Mouse (Mus musculus) leukemia stem cell, adult 10-12 weeks (primary cell): ENCODE results near the gene Smim26. TPM values are rescaled to one million over a fixed set of nuclear protein-coding genes. Genes with fewer than 3 reads are reported as not detected.

Experiments
- polyA plus RNA-seq: library from polyadenylated mRNA; stranded (reverse); fragments of >175 nt; gene quantifications from 2 replicates; pipeline ENCODE4 v1.2.3, GENCODE M21; 2012; ENCODE audit warnings: low replicate concordance

Smim26 gene
- 1.2 TPM in 1 of 2 replicates, not detected in the other for polyA plus RNA-seq

DNA sequence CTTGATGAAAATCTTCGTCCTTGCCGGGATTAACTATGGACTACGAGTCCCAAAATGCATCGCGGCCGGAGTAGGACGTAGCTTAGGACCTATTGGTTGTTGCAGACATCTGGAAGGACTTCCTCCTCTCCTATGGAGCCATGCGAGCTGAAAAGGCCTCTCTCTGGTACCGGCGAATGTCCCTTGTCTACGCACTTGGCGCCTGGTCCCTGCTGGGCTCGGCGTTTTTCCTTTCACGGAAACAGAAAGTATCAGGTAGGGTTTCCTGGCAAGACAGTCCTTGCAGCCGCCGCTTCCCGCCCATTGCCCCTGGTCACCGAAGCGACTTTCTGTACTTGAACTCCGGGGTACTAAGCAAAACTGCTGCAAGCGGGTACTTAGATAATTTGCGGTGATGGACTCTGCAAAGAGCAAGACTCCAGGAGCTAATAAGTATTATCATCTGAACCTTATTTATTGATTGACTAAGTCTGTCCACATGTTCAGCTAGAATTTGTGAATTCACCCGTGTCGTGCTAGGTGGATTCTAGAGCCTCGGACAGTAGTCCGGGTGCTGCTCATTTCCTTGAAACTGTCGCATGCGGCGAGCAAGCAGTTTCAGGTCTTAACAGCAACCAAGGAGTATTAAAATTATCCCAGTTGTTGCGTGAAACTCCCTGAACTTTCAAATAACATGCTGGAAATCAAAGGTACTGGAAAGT lies at the start of gene Smim26:
Smim26 (plus strand) TSS at position 104 of the 701 bp plus-strand sequence.

DNA sequence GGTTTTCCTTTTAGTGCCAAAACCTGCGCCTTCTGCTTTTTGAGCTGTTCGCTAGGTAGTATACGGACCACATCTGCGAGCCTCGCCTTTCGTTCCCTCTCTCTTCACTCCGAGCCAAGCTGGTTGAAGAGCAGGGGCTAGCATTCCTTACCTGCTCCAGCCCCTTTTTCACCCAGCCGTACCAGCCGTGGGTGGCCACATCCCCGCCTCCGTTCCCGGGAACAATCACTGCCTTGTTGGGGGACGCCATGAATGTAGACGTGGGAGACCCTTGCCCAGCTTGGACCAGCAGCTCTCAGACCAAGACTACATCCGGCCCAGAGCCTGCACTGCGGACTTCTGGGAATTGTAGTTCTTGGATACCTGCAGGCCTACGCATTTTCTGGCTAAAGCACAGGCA lies 43.3 kb upstream of the Smim26 start, which contains the start of gene Rbbp9:
Rbbp9 (minus strand) TSS at position 341 of the 400 bp plus-strand sequence.

DNA sequence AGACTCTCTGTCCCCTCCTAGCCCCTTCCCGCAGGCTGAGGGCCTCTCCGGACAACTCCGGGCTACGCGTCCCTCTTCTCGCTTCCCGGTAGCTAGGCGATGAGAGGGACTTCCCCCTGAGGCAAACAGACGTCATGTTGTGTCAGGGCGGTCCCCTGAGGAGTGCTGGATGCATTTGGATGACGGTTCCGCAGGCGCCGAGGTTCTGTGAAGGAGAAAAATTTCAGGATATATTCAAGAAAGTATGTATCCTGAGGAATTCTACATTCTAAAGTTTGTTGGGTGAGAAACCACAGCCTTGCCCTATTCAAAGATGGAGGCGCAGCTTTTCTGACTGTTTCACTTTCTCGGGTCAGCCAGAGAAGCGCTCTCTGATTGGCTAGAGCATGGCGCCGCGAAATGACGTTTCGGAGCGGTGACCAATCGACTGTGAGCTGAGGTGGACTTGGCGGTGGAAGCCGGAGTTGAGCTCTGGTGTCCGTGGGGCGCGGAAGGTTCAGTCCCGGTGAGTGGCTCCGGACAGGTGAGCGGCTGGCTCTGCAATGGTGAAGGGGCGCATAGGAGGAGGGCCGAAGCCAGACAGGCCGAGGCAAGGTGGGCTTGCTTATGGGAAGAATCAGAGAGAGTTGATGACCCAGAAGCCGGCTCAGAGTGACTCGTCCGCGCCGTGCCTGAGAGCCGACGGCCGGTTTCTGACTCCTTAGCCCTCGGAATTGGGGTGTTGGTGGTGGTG lies 37.9 kb upstream of the Smim26 start, which contains the start of gene Sec23b:
Sec23b (plus strand) TSS at position 410 of the 733 bp plus-strand sequence.

DNA sequence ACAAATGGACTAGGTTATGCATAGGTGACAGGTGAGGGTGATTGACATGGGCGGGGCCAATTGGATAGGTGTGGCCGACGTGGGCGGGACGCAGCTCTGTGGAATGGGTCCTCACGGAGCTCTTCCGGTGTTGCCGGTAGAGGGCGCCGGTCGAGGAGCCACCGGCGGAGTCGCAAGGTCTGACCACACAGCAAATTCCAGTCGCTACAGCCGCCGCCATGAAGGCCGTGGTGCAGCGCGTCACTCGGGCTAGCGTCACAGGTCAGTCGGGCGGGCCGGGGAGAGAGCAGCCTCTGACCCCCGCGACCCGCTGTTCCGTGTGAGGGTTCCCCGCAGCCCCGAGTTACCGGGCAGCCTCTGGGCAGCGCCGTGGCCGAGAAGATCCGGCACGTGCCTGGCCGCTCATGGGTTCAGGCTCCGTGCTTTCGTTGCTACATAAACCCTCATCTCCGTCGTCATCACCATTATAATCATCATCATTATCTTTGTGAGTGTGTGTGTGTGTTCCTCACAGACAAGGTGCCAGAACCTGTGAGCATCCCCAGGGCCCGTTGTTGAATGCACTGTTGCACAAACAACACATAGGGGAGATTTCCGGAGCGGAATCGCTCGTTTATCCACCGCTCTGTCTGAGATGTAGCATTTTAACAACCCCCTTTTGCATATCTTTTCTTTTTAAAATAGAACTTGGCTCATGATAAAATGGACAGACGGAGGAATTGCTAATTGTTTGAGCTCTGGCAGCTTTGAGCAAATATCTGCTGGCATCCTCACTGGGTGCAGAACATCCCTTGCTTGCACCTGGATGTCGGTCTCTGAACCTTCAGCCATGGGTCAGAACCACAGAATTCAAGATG lies 6.2 kb downstream of the Smim26 start, which contains the start of gene Dtd1:
Dtd1 (plus strand) TSS at position 67 of the 857 bp plus-strand sequence.

Other genes starting within 250 kb of the Smim26 start
- 7.3 and 27.2 TPM in 2 replicates for gene Kat14, start 225.1 kb upstream of the Smim26 start, polyA plus RNA-seq
- gene Pet117, start 225.1 kb upstream of the Smim26 start, polyA plus RNA-seq: 11.1 TPM in 1 of 2 replicates, not detected in the other
- not detected in 2 replicates for gene Dzank1, start 66.6 kb upstream of the Smim26 start, polyA plus RNA-seq
- 1.5 and 8.2 TPM in 2 replicates for gene Polr3f, start 66.3 kb upstream of the Smim26 start, polyA plus RNA-seq
- gene Rbbp9, start 43.2 kb upstream of the Smim26 start, polyA plus RNA-seq: 0.60 and 0.83 TPM in 2 replicates
- 2.8 and 6.9 TPM in 2 replicates for gene Sec23b, start 37.8 kb upstream of the Smim26 start, polyA plus RNA-seq
- 4.1 and 10.2 TPM in 2 replicates for gene Dtd1, start 5.8 kb downstream of the Smim26 start, polyA plus RNA-seq
- gene Scp2d1, start 229.6 kb downstream of the Smim26 start, polyA plus RNA-seq: not detected in 2 replicates